Mouse (Mus musculus) heart, postnatal 25 days (tissue): Measurements from ENCODE around the gene Hist1h4c. TPM values are rescaled to one million over a fixed set of nuclear protein-coding genes. Genes with fewer than 3 reads are reported as not detected.
"Not testable (repeated sequence)": the region's sequence is repeated elsewhere in the genome, so short reads cannot be mapped to it uniquely, and the experiment has no call there.

Source experiments
- DNase-seq: peaks from one replicate; pipeline ENCODE4 v3.0.0; 2022; ENCODE audit warnings: low spot score
- intact Hi-C: fragments of 180-260 bp; cut with DNase I; formaldehyde crosslinking; loops from one replicate; pipeline ENCODE4 v1.15.1; 2025
- microRNA-seq: library from miRNA; unstranded; fragments of <30 nt; microRNA quantifications from one replicate; pipeline ENCODE4 v1.2.0, GENCODE M21; 2022
- total RNA-seq, 2 experiments: library from RNA; stranded (reverse); gene quantifications; 2 replicates each; pipeline ENCODE4 v1.2.3; 2021

Gene Hist1h4c
- total RNA-seq, 2 experiments from 2014 or later: 42.4 to 60.8 TPM

- intact Hi-C loops: loop anchor here (2.0 to 10.0 kb wide), 6 partner anchors 52 to 1968 kb away; partner anchors contain the start of genes Hist1h1c, Hist1h1e, Hist1h2ah and Hist1h2ai
- not testable (repeated sequence) for DNase-seq
These were observed 15.1 kb downstream of the Hist1h4c start for GRCm38 (mm10) chr13:23682947-23683754.

GRCm38 (mm10) chr13:23682623-23682946 lies 15.7 kb downstream of the Hist1h4c start:
- no peak for DNase-seq
- intact Hi-C loops: loop anchor here (2.0 to 10.0 kb wide), 6 partner anchors 52 to 1968 kb away; partner anchors contain the start of genes Hist1h1c, Hist1h1e, Hist1h2ah and Hist1h2ai

GRCm38 (mm10) chr13:23681990-23682582 lies 16.2 kb downstream of the Hist1h4c start:
- DNase-seq: no peak

GRCm38 (mm10) chr13:23662536-23662935 lies 35.7 kb downstream of the Hist1h4c start:
- intact Hi-C loops: no loop called here
- no peak for DNase-seq

More at GRCm38 (mm10) chr13:23681990-23682582, 16.2 kb downstream of the Hist1h4c start:
- intact Hi-C loops: loop anchor here (2.0 to 10.0 kb wide), 6 partner anchors 53 to 1967 kb away; partner anchors contain the start of genes Hist1h1c, Hist1h1e, Hist1h2ah and Hist1h2ai

GRCm38 (mm10) chr13:23659636-23660366 lies 38.5 kb downstream of the Hist1h4c start:
- no peak for DNase-seq
- intact Hi-C loops: no loop called here

Small RNA genes within 50 kb of the gene (microRNA-seq; reads per million reads assigned to microRNA genes)
- gene Gm44314 (not detected), gene Gm44350 (not detected)

Other genes starting within 250 kb of the Hist1h4c start
- gene Btn1a1, start 232.6 kb downstream of the Hist1h4c start, total RNA-seq: not detected
- not detected for gene Btn2a2, start 209.6 kb downstream of the Hist1h4c start, total RNA-seq
- 100 to 1,000 TPM; 272 to 334 TPM for gene Hist1h4h, start 167.4 kb downstream of the Hist1h4c start, total RNA-seq
- gene Hist1h2af, start 164.5 kb downstream of the Hist1h4c start, total RNA-seq: 10 to 100 TPM; 13.7 to 25.9 TPM
- 1 to 10 TPM; 3.4 to 4.1 TPM for gene Hist1h3g, start 163.0 kb downstream of the Hist1h4c start, total RNA-seq
- 1 to 10 TPM; 1.4 to 1.9 TPM for gene Hist1h2bh, start 155.1 kb downstream of the Hist1h4c start, total RNA-seq
- gene Hist1h3f, start 154.4 kb downstream of the Hist1h4c start, total RNA-seq: 10 to 100 TPM in 1 of 2 experiments, 1 to 10 TPM in 1; 6.4 to 10.6 TPM
- gene Hist1h4f, start 146.8 kb downstream of the Hist1h4c start, total RNA-seq: 10 to 100 TPM; 33.0 to 46.9 TPM
- gene Hist1h1d, start 145.2 kb downstream of the Hist1h4c start, total RNA-seq: 1 to 10 TPM; 1.8 to 2.5 TPM
- 10 to 100 TPM; 15.4 to 27.3 TPM for gene Hist1h3e, start 136.1 kb downstream of the Hist1h4c start, total RNA-seq
- gene Hist1h2ae, start 127.2 kb downstream of the Hist1h4c start, total RNA-seq: 1 to 10 TPM; 3.4 to 4.1 TPM
- 10 to 100 TPM; 28.4 to 48.1 TPM for gene Hist1h2bg, start 127.1 kb downstream of the Hist1h4c start, total RNA-seq
- 10 to 100 TPM; 16.8 to 17.6 TPM for gene Hist1h2bf, start 124.3 kb downstream of the Hist1h4c start, total RNA-seq
- 1 to 10 TPM; 2.4 to 4.8 TPM for gene Hist1h2ad, start 124.1 kb downstream of the Hist1h4c start, total RNA-seq
- gene Hist1h3d, start 122.7 kb downstream of the Hist1h4c start, total RNA-seq: 1 to 10 TPM; 3.4 to 3.6 TPM
- gene Hist1h4d, start 116.9 kb downstream of the Hist1h4c start, total RNA-seq: 10 to 100 TPM; 54.4 to 63.1 TPM
- gene Hist1h2be, start 77.3 kb downstream of the Hist1h4c start, total RNA-seq: 10 to 100 TPM; 10.5 to 10.7 TPM
- 10 to 100 TPM; 35.6 to 42.0 TPM for gene Hist1h1e, start 75.9 kb downstream of the Hist1h4c start, total RNA-seq
- 1 to 10 TPM; 1.5 to 1.9 TPM for gene Hist1h2ac, start 14.5 kb downstream of the Hist1h4c start, total RNA-seq
- 10 to 100 TPM; 73.7 to 74.9 TPM for gene Hist1h2bc, start 14.3 kb downstream of the Hist1h4c start, total RNA-seq
- gene Hist1h1t, start 2.6 kb downstream of the Hist1h4c start, total RNA-seq: not detected
- 10 to 100 TPM; 48.9 to 50.3 TPM for gene Hfe, start 12.4 kb upstream of the Hist1h4c start, total RNA-seq
- gene Hist1h1c, start 40.4 kb upstream of the Hist1h4c start, total RNA-seq: 100 to 1,000 TPM; 134 to 160 TPM
- 1 to 10 TPM; 3.2 to 9.1 TPM for gene Hist1h3c, start 47.1 kb upstream of the Hist1h4c start, total RNA-seq
- 10 to 100 TPM in 1 of 2 experiments, 1 to 10 TPM in 1; 9.6 to 11.4 TPM for gene Hist1h2bb, start 48.3 kb upstream of the Hist1h4c start, total RNA-seq
- gene Hist1h2ab, start 52.7 kb upstream of the Hist1h4c start, total RNA-seq: 10 to 100 TPM; 12.7 to 17.0 TPM
- 10 to 100 TPM; 19.3 to 26.5 TPM for gene Hist1h3b, start 53.8 kb upstream of the Hist1h4c start, total RNA-seq
- gene Hist1h4b, start 58.6 kb upstream of the Hist1h4c start, total RNA-seq: 10 to 100 TPM; 13.3 to 23.6 TPM
- gene Hist1h4a, start 62.8 kb upstream of the Hist1h4c start, total RNA-seq: 10 to 100 TPM; 12.6 to 15.8 TPM
- 10 to 100 TPM; 15.8 to 18.0 TPM for gene Hist1h3a, start 63.9 kb upstream of the Hist1h4c start, total RNA-seq
- 1 to 10 TPM; 5.4 to 9.2 TPM for gene Hist1h1a, start 65.2 kb upstream of the Hist1h4c start, total RNA-seq
- gene Trim38, start 71.5 kb upstream of the Hist1h4c start, total RNA-seq: not detected
- gene Slc17a2, start 108.5 kb upstream of the Hist1h4c start, total RNA-seq: not detected
- not detected for gene Slc17a3, start 141.0 kb upstream of the Hist1h4c start, total RNA-seq
- gene Slc17a1, start 169.3 kb upstream of the Hist1h4c start, total RNA-seq: not detected
- gene Slc17a4, start 216.6 kb upstream of the Hist1h4c start, total RNA-seq: not detected
- not detected for gene Hist1h2ba, start 235.7 kb upstream of the Hist1h4c start, total RNA-seq
- not detected for gene Hist1h2aa, start 236.0 kb upstream of the Hist1h4c start, total RNA-seq